Mouse (Mus musculus) MEL (cell line): ENCODE data around the gene Tspan11. TPM values are rescaled to one million over a fixed set of nuclear protein-coding genes. Genes with fewer than 3 reads are reported as not detected.

Experiments used
- DNase-seq: peaks from one replicate; pipeline ENCODE4 v3.0.0; 2011; ENCODE audit warnings: low read depth, low spot score
- H3K27ac ChIP-seq: 2 replicates; pipeline ENCODE4 v1.5.1; 2012; ENCODE audit warnings: low read depth, mild to moderate bottlenecking, control low read depth, low read length, moderate library complexity; ENCODE audit not compliant: control insufficient read depth
- H3K27me3 ChIP-seq, 2 experiments: fragments of 150-350 bp in 1 of 2; sonication (generic) in 1 of 2; 2 replicates each; pipeline ENCODE4 v1.6.1; 2012; ENCODE audit warnings: low read length in 2 of 2, mild to moderate bottlenecking in 2 of 2, improper control_type of control experiment in 1 of 2, moderate library complexity in 1 of 2; ENCODE audit not compliant: insufficient read depth in 2 of 2, control insufficient read depth in 1 of 2
- H3K36me3 ChIP-seq, 2 experiments: 2 replicates each; pipeline ENCODE4 v1.6.1; 2012 to 2014; ENCODE audit warnings: low read length in 2 of 2, improper control_type of control experiment in 1 of 2, inconsistent platforms in 1 of 2, mild to moderate bottlenecking in 1 of 2; ENCODE audit not compliant: insufficient read depth in 2 of 2, control insufficient read depth in 1 of 2
- H3K4me1 ChIP-seq, 2 experiments: fragments of 150-350 bp in 1 of 2; sonication (generic) in 1 of 2; 2 replicates each; pipeline ENCODE4 v1.6.1; 2012; ENCODE audit warnings: low read length in 2 of 2, improper control_type of control experiment in 1 of 2, mild to moderate bottlenecking in 1 of 2; ENCODE audit not compliant: insufficient read depth in 2 of 2, control insufficient read depth in 1 of 2
- H3K4me3 ChIP-seq, 2 experiments: fragments of 150-350 bp in 1 of 2; sonication (generic) in 1 of 2; 2 replicates each; pipeline ENCODE4 v1.5.1; 2012; ENCODE audit warnings: low read depth in 2 of 2, low read length in 2 of 2, mild to moderate bottlenecking in 2 of 2, moderate library complexity in 2 of 2, control low read depth in 1 of 2, improper control_type of control experiment in 1 of 2; ENCODE audit not compliant: control insufficient read depth in 1 of 2, insufficient read depth in 1 of 2
- H3K79me2 ChIP-seq: 2 replicates; pipeline ENCODE4 v1.6.1; 2012; ENCODE audit warnings: mild to moderate bottlenecking, low read length, moderate library complexity; ENCODE audit not compliant: control insufficient read depth, poor library complexity, insufficient read depth
- H3K9ac ChIP-seq: 2 replicates; pipeline ENCODE4 v1.6.1; 2012; ENCODE audit warnings: low read depth, mild to moderate bottlenecking, control low read depth, low read length, moderate library complexity; ENCODE audit not compliant: control insufficient read depth, poor library complexity, severe bottlenecking
- H3K9me3 ChIP-seq: fragments of 150-350 bp; sonication (generic); replicated peaks from 2 replicates; pipeline ENCODE4 v1.6.1; 2012; ENCODE audit warnings: mild to moderate bottlenecking, low read length, improper control_type of control experiment, moderate library complexity; ENCODE audit not compliant: insufficient read depth
- ELF1 ChIP-seq: IDR thresholded peaks from 2 replicates; pipeline ENCODE4 v1.6.1; 2014; ENCODE audit warnings: low read depth, mild to moderate bottlenecking, inconsistent platforms, low read length, improper control_type of control experiment, moderate library complexity
- EP300 ChIP-seq, 2 experiments: IDR thresholded peaks; 2 replicates each; pipeline ENCODE4 v1.6.1; 2011; ENCODE audit warnings: improper control_type of control experiment in 2 of 2, low read length in 2 of 2, low read depth in 1 of 2, mild to moderate bottlenecking in 1 of 2
- ETS1 ChIP-seq: IDR thresholded peaks from 2 replicates; pipeline ENCODE4 v1.6.1; 2012; ENCODE audit warnings: low read depth, mild to moderate bottlenecking, inconsistent platforms, low read length, improper control_type of control experiment, moderate library complexity
- HCFC1 ChIP-seq: IDR thresholded peaks from 2 replicates; pipeline ENCODE4 v1.6.1; 2012; ENCODE audit warnings: low read depth, mild to moderate bottlenecking, inconsistent platforms, low read length, improper control_type of control experiment, moderate library complexity
- KAT2A ChIP-seq: conservative IDR thresholded peaks from 2 replicates; pipeline ENCODE4 v1.6.1; 2012; ENCODE audit warnings: low read depth, low read length, improper control_type of control experiment, inconsistent platforms
- MAX ChIP-seq: IDR thresholded peaks from 2 replicates; pipeline ENCODE4 v1.6.1; 2011; ENCODE audit warnings: low read length, improper control_type of control experiment
- MYC ChIP-seq: IDR thresholded peaks from 2 replicates; pipeline ENCODE4 v1.6.1; 2011; ENCODE audit warnings: low read depth, mild to moderate bottlenecking, low read length, improper control_type of control experiment, moderate library complexity
- POLR2AphosphoS5 ChIP-seq: IDR thresholded peaks from 2 replicates; pipeline ENCODE4 v1.6.1; 2012; ENCODE audit warnings: low read depth, borderline replicate concordance, mild to moderate bottlenecking, inconsistent platforms, low read length, moderate library complexity, mixed read lengths
- RCOR1 ChIP-seq: IDR thresholded peaks from 2 replicates; pipeline ENCODE4 v1.6.1; 2012; ENCODE audit warnings: low read depth, mild to moderate bottlenecking, inconsistent platforms, low read length, improper control_type of control experiment
- SMC3 ChIP-seq: IDR thresholded peaks from 2 replicates; pipeline ENCODE4 v1.6.1; 2011; ENCODE audit warnings: low read depth, low read length, improper control_type of control experiment
- TAL1 ChIP-seq: IDR thresholded peaks from 2 replicates; pipeline ENCODE4 v1.6.1; 2012; ENCODE audit warnings: mild to moderate bottlenecking, inconsistent platforms, low read length, moderate library complexity, mixed read lengths
- TCF12 ChIP-seq: IDR thresholded peaks from 2 replicates; pipeline ENCODE4 v1.6.1; 2014; ENCODE audit warnings: low read depth, mild to moderate bottlenecking, inconsistent platforms, low read length, improper control_type of control experiment, moderate library complexity
- USF2 ChIP-seq, 2 experiments: IDR thresholded peaks; 2 replicates each; pipeline ENCODE4 v1.6.1; 2011 to 2012; ENCODE audit warnings: improper control_type of control experiment in 2 of 2, low read length in 2 of 2, borderline replicate concordance in 1 of 2, inconsistent platforms in 1 of 2, low read depth in 1 of 2, mild to moderate bottlenecking in 1 of 2; ENCODE audit not compliant: insufficient read depth in 1 of 2
- ZC3H11A ChIP-seq: IDR thresholded peaks from 2 replicates; pipeline ENCODE4 v1.6.1; 2012; ENCODE audit warnings: low read depth, mild to moderate bottlenecking, inconsistent platforms, low read length, improper control_type of control experiment
- ZKSCAN1 ChIP-seq: IDR thresholded peaks from 2 replicates; pipeline ENCODE4 v1.6.1; 2012; ENCODE audit warnings: low read depth, mild to moderate bottlenecking, inconsistent platforms, low read length, improper control_type of control experiment, moderate library complexity
- ZMIZ1 ChIP-seq: IDR thresholded peaks from 2 replicates; pipeline ENCODE4 v1.6.1; 2012; ENCODE audit warnings: low read depth, mild to moderate bottlenecking, inconsistent platforms, low read length, improper control_type of control experiment, moderate library complexity
- ZNF384 ChIP-seq: IDR thresholded peaks from 2 replicates; pipeline ENCODE4 v1.6.1; 2012; ENCODE audit warnings: low read depth, mild to moderate bottlenecking, inconsistent platforms, low read length, improper control_type of control experiment
- polyA plus RNA-seq, 2 experiments: library from polyadenylated mRNA; stranded (reverse) in 1 of 2; unstranded in 1 of 2; fragments of >175 nt in 1 of 2; fragments of >200 nt in 1 of 2; gene quantifications; 2 replicates each; pipeline versions ENCODE4 v1.2.1 to v1.2.4; 2012; ENCODE audit warnings: low replicate concordance in 2 of 2, low read depth in 1 of 2; ENCODE audit not compliant: insufficient read length in 2 of 2, insufficient read depth in 1 of 2, missing spikeins in 1 of 2
- total RNA-seq: library from RNA; depleted of rRNA; stranded (reverse); fragments of 300-350 nt; gene quantifications from 2 replicates; pipeline ENCODE4 v1.2.3, GENCODE M21; 2012

Gene Tspan11
- total and polyA plus RNA-seq, 3 experiments, result not detected

DNA sequence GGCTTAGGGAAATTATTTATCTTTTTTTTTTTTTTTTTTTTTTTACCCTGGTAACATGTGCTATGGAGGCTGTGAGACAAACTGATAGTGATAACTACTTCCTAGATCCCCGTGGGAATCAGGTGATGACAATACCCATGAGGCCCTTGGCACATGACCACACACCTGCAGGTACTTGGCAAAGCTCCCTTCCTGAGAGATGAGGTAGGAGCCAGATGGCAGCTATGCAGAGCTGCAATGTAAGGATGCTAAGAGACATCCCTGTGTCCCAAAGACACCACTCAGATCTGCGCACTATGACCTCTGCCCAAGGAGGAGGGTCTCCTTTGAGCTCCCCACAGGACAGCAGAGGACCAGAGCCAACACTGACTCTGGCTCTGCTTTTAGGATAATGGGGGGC is 111.7 kb downstream of the Tspan11 start:
- H3K4me1 ChIP-seq, result no peaks in the 10 kb centered on the region
- H3K9me3 ChIP-seq, result no peaks in the 10 kb centered on the region
- H3K9ac ChIP-seq, result no peak overlapping the region
- H3K36me3 ChIP-seq, result no peaks in the 10 kb centered on the region
- no peak for DNase-seq
- TF ChIP-seq ETS1 (no peak), MAX (no peak), POLR2AphosphoS5 (no peak), SMC3 (no peak), ZNF384 (no peak), RCOR1 (no peak), TCF12 (no peak)
- no peak overlapping the region for H3K4me3 ChIP-seq
- H3K27ac ChIP-seq, result no peak overlapping the region
- H3K79me2 ChIP-seq, result no peaks in the 10 kb centered on the region
- H3K27me3 ChIP-seq, result no peaks in the 10 kb centered on the region

DNA sequence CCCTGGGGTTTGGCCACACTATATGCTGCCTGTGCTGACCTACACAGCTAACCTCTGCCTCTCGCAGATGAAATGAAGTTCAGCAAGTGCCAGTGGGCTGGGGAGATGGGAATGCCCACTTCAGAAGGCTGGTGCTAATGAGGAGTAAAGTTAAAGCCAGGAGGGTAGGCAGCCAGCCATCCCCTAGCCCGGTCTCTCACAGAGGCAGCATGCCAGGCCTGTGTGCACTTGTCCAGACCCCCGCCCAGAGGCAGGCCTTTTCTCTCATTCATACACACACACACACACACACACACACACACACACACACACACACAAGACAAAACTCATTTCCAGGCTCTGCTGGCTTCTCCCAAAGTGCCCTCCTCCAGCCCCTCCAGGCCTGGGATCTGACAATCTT is 113.4 kb downstream of the Tspan11 start:
- no peak overlapping the region for H3K27ac ChIP-seq
- DNase-seq, result no peak
- H3K27me3 ChIP-seq, result no peaks in the 10 kb centered on the region
- H3K36me3 ChIP-seq, result no peaks in the 10 kb centered on the region
- TF ChIP-seq EP300 (IDR thresholded peaks at IDR 0.05; ENCODE audit: low read depth in 1 of 2, low read length in 2 of 2) (no peak), SMC3 (no peak), MYC (no peak), HCFC1 (no peak), USF2 (IDR thresholded peaks at IDR 0.05; ENCODE audit: borderline replicate concordance in 1 of 2, insufficient read depth in 1 of 2, low read depth in 1 of 2, low read length in 2 of 2) (no peak), MAX (no peak), ZKSCAN1 (no peak), KAT2A (no peak), TAL1 (no peak), TCF12 (no peak), ZMIZ1 (no peak), ZC3H11A (no peak), ELF1 (no peak)
- TF ChIP-seq, all 39 proteins: peak for 0
- no peaks in the 10 kb centered on the region for H3K79me2 ChIP-seq
- no peak overlapping the region for H3K4me3 ChIP-seq
- H3K9me3 ChIP-seq, result no peaks in the 10 kb centered on the region
- H3K4me1 ChIP-seq, result no peaks in the 10 kb centered on the region
- H3K9ac ChIP-seq, result no peak overlapping the region
